Mouse (Mus musculus) limb, embryonic 15.5 days (tissue): ENCODE measurements around the gene Cdkl3. TPM values are rescaled to one million over a fixed set of nuclear protein-coding genes. Genes with fewer than 3 reads are reported as not detected.
"Not testable (repeated sequence)": the region's sequence is repeated elsewhere in the genome, so short reads cannot be mapped to it uniquely, and the experiment has no call there.

ENCODE experiments used
- ATAC-seq: fragments of 200-750 bp; cut with Nextera tagmentation; 2 replicates; pipeline ENCODE4 v1.8.0; 2017; ENCODE audit warnings: low read depth, moderate TSS enrichment; ENCODE audit not compliant: insufficient number of reproducible peaks, low FRiP score, low TSS enrichment
- H3K27ac ChIP-seq: fragments of 300-500 bp; sonication (generic); 2 replicates; pipeline ENCODE4 v1.5.1; 2015; ENCODE audit warnings: moderate library complexity, mild to moderate bottlenecking, inconsistent platforms
- H3K27me3 ChIP-seq: fragments of 300-500 bp; sonication (generic); 2 replicates; pipeline ENCODE4 v1.6.1; 2015; ENCODE audit warnings: inconsistent platforms
- H3K36me3 ChIP-seq: fragments of 300-500 bp; sonication (generic); 2 replicates; pipeline ENCODE4 v1.6.1; 2015; ENCODE audit warnings: inconsistent platforms
- H3K4me1 ChIP-seq: fragments of 300-500 bp; sonication (generic); 2 replicates; pipeline ENCODE4 v1.6.1; 2015; ENCODE audit warnings: inconsistent platforms
- H3K4me2 ChIP-seq: fragments of 300-500 bp; sonication (generic); 2 replicates; pipeline ENCODE4 v1.6.1; 2015; ENCODE audit warnings: mild to moderate bottlenecking, inconsistent platforms
- H3K4me3 ChIP-seq: fragments of 300-500 bp; sonication (generic); 2 replicates; pipeline ENCODE4 v1.5.1; 2015; ENCODE audit warnings: mild to moderate bottlenecking, inconsistent platforms
- H3K9ac ChIP-seq: fragments of 300-500 bp; sonication (generic); 2 replicates; pipeline ENCODE4 v1.6.1; 2015; ENCODE audit warnings: inconsistent platforms
- H3K9me3 ChIP-seq: fragments of 300-500 bp; sonication (generic); 2 replicates; pipeline ENCODE4 v1.6.1; 2016; ENCODE audit warnings: inconsistent platforms
- WGBS: fragments of 180-500 bp; shearing (Covaris S2); methylation state at CpG from one replicate; pipeline ENCODE4 v1.1.7; 2015; 5-methylcytosine and 5-hydroxymethylcytosine counted together
- polyA plus RNA-seq: library from polyadenylated mRNA; unstranded; fragments of >200 nt; fragmentation: Nextera tagmentation; extraction: Ambion mirVana; gene quantifications from 2 replicates; pipeline ENCODE4 v1.2.1, GENCODE M21; 2015

The Cdkl3 gene
- polyA plus RNA-seq, 1 experiment from 2014 or later: 10.2 TPM

DNA sequence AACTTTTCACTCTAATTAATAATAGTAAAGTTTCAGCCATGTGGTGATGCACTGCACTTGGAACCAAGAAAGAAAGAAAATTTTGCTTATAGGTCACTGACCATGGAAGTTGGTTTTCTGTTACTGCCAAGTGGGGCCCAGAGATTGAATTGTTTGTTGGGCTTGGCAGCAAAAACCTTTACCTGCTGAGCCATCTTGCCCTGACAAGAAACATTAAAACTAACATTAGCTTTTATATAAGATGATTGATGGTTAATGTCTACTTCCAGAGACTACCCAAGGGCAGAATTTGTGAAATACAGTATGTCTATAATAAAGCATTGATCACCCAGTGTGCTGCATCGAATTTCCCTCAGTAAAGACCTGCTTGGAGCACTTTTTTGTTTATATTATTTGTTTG lies 102.4 kb downstream of the Cdkl3 start:
- Histone ChIP-seq H3K27ac (no peak overlapping the region), H3K27me3 (no peaks in the 10 kb centered on the region), H3K36me3 (no peaks in the 10 kb centered on the region), H3K4me2 (no peak overlapping the region), H3K9ac (no peak overlapping the region), H3K9me3 (no peaks in the 10 kb centered on the region), H3K4me1 (peaks cover 6% of the 10 kb centered on the region), H3K4me3 (no peak overlapping the region)
- no peak for ATAC-seq
- WGBS: 90% methylated on average over 1 of the region's 1 CpGs

DNA sequence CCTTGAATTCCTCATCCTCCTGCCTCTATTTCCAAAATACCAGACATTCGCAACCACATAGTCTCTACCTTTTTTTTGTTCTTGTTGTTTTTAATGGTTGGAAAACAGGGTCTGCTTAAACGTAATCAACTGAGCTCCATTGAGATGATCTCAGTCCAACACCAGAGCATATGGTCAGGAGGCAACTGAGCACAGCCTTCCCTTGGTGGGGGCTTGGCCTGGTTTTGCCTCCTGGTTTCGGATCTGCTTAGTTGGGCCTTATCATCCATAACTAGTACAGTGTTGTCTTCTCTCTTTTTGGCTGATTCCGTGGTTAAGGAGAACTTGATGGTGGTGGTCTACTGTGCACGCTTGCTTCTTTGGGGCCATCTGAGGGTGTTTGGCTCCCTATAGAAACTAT lies 104.8 kb downstream of the Cdkl3 start:
- Histone ChIP-seq H3K4me3 (no peak overlapping the region), H3K9ac (no peak overlapping the region), H3K27ac (no peak overlapping the region), H3K4me1 (no peaks in the 10 kb centered on the region), H3K4me2 (no peak overlapping the region), H3K9me3 (no peaks in the 10 kb centered on the region), H3K27me3 (no peaks in the 10 kb centered on the region), H3K36me3 (peaks cover 4% of the 10 kb centered on the region; the same call in 1 of the 2 replicates)
- WGBS: 84% methylated on average over 5 of the region's 5 CpGs
- no peak for ATAC-seq

DNA sequence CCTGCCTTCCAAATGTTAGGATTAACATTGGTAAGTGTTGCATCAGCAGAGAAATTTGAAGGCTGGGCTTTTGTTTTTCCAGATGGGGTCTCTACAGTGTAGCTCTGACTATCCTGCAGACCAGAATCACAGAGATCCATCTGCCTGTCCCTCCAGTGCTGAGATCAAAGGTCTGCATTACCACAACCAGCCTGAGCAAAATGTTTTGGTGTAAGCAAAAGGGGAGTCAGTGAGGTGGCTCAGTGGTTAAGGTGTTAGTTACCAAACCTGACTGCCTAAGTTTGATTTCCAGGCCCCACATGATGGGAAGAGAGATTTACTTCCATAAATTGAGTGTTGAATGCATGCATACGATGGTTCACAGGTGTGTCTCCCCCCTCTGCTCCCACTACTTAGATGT lies 105.4 kb downstream of the Cdkl3 start:
- 81% methylated on average over 1 of the region's 1 CpGs for WGBS
- no peaks in the 10 kb centered on the region for H3K9me3 ChIP-seq
- no peak for ATAC-seq
- peaks cover 10% of the 10 kb centered on the region; the same call in 1 of the 2 replicates for H3K36me3 ChIP-seq
- H3K4me3 ChIP-seq: no peak overlapping the region
- no peaks in the 10 kb centered on the region for H3K4me1 ChIP-seq
- no peak overlapping the region for H3K4me2 ChIP-seq
- no peaks in the 10 kb centered on the region for H3K27me3 ChIP-seq
- no peak overlapping the region for H3K27ac ChIP-seq
- H3K9ac ChIP-seq: no peak overlapping the region

DNA sequence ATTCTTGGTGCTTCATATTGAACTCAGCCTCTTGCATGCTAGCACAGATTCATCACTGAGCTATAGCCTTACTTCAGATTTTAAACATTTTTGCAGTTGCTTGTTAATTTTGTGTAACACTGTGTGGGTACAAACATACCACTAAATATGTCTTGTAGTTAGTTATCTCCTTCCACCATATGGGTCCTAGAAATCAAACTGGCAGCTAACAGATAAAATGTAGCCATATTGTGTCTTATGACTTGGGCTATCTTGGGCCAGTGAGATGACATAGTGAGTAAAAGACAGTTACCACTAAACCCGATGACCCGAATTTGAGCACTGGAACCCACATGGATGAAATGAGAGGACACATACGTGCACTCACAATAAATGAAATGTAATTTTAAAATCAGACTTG lies 111.5 kb downstream of the Cdkl3 start:
- Histone ChIP-seq H3K36me3 (peaks cover 67% of the 10 kb centered on the region), H3K4me2 (no peak overlapping the region), H3K9ac (no peak overlapping the region), H3K27me3 (no peaks in the 10 kb centered on the region), H3K4me3 (no peak overlapping the region), H3K27ac (no peak overlapping the region), H3K4me1 (no peaks in the 10 kb centered on the region), H3K9me3 (0 out of 2 replicates have a peak, but pooled peaks cover 6% of the 10 kb centered on the region)
- 96% methylated on average over 3 of the region's 3 CpGs for WGBS
- ATAC-seq: no peak

DNA sequence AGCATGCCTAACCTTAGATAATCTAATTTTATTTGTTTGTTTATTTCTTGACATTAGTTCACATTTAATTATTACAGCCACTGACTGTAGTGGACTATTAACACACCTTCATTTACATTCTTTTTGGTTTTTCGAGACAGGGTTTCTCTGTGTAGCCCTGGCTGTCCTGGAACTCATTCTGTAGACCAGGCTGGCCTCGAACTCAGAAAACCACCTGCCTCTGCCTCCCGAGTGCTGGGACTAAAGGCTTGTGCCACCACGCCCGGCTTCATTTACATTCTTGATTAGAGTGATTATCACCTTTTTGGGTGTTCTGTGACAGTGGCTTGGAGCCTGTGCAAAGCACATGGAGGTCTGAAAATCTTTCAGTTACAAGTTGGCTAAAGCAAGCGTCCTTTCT lies 112.1 kb downstream of the Cdkl3 start:
- not testable (repeated sequence) for H3K4me1 ChIP-seq
- 92% methylated on average over 6 of the region's 6 CpGs for WGBS

DNA sequence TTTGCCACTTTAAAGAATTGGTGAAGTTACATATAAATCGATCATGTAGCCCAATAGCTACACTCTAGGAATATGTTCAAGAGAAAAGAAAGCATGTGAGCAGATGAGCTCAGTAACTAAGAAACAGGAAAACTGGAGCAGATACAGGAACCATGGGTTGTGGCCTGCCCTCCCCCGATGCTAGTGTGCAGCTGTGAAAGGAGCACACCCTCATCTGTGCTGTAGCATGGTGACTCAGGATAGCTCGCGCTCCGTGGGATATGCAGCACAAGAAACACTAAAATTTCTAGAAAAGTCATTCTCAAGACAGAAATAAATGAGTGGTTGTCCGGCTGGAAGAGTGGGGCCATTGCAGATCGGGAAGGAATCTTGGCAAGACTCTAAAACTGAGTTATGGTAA lies 113.1 kb downstream of the Cdkl3 start:
- Histone ChIP-seq H3K9ac (no peak overlapping the region), H3K27me3 (no peaks in the 10 kb centered on the region), H3K27ac (no peak overlapping the region), H3K36me3 (peaks cover 82% of the 10 kb centered on the region), H3K4me1 (no peaks in the 10 kb centered on the region), H3K9me3 (0 out of 2 replicates have a peak, but pooled peaks cover 6% of the 10 kb centered on the region), H3K4me2 (no peak overlapping the region), H3K4me3 (no peak overlapping the region)
- WGBS: 93% methylated on average over 7 of the region's 7 CpGs
- no peak for ATAC-seq

More for the DNA sequence above, 112.1 kb downstream of the Cdkl3 start:
- H3K9me3 ChIP-seq, H3K9ac ChIP-seq, H3K4me3 ChIP-seq, ATAC-seq, H3K4me2 ChIP-seq, H3K27me3 ChIP-seq, H3K27ac ChIP-seq: not testable (repeated sequence)
- H3K36me3 ChIP-seq: peaks cover 71% of the 10 kb centered on the region

DNA sequence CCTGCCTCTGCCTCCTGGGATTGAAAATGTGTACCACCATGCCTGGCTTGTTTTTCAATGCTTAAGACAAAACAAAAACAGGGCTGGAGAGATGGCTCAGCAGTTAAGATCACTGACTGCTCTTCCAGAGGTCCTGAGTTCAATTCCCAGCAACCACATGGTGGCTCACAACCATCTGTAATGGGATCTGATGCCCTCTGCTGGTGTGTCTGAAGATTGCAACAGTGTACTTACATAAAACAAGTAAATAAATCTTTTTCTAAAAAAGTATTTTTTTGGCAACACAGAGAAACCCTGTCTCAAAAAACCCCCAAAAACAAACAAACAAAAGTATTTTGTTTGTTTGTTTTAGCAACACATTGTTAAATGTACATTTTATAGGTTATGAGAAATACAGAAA lies 116.4 kb downstream of the Cdkl3 start:
- H3K36me3 ChIP-seq: peaks cover 90% of the 10 kb centered on the region
- not testable (repeated sequence) for H3K27ac ChIP-seq, H3K27me3 ChIP-seq, H3K9me3 ChIP-seq, H3K4me2 ChIP-seq, H3K4me1 ChIP-seq, H3K4me3 ChIP-seq, H3K9ac ChIP-seq, ATAC-seq

DNA sequence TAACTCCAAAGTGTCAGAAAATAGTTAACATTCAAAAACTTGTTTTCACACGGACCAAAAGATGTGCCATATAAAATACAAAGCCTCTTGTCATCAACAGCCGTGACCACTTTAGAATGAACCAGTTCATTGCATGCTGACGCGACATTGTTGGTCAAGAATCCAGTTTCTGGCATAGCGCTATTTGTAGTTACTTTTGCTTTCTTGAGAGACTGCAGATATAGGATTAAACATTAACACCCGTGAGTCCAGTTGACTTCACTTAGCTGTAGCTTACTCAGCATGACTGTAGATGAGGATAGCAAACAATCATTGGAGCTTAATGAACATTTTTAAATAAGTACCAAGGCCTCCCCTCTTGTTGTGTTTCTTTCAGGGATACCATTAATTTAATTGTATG lies 118.0 kb downstream of the Cdkl3 start:
- Histone ChIP-seq H3K9me3 (0 out of 2 replicates have a peak, but pooled peaks cover 6% of the 10 kb centered on the region), H3K27me3 (no peaks in the 10 kb centered on the region), H3K4me2 (no peak overlapping the region), H3K27ac (no peak overlapping the region), H3K9ac (no peak overlapping the region), H3K4me1 (no peaks in the 10 kb centered on the region), H3K4me3 (no peak overlapping the region), H3K36me3 (peaks cover 78% of the 10 kb centered on the region)
- WGBS: 93% methylated on average over 6 of the region's 6 CpGs
- ATAC-seq: no peak

DNA sequence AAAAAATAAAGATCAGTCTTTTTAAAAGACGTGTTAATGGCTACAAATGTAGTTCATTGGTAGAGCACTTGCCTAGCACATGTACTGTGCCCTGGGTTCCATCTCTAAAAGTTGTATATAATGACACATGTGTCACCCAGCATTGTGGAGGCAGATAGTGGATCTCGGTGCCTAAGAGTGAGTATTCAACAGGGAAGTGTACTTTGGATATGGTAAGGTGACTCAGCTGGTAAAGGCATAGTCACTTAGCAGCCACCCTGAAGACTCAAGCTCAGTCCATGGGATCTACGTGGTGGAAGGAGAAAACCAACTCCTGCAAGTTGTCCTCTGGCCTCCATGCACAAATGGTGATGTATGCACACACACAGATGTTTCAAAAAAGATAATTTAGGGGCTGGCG lies 120.4 kb downstream of the Cdkl3 start:
- Histone ChIP-seq H3K9ac (no peak overlapping the region), H3K4me2 (no peak overlapping the region), H3K27ac (no peak overlapping the region), H3K4me3 (no peak overlapping the region), H3K27me3 (no peaks in the 10 kb centered on the region), H3K36me3 (peaks cover 54% of the 10 kb centered on the region), H3K9me3 (0 out of 2 replicates have a peak, but pooled peaks cover 6% of the 10 kb centered on the region), H3K4me1 (no peaks in the 10 kb centered on the region)
- 84% methylated on average over 4 of the region's 4 CpGs for WGBS
- ATAC-seq: no peak

DNA sequence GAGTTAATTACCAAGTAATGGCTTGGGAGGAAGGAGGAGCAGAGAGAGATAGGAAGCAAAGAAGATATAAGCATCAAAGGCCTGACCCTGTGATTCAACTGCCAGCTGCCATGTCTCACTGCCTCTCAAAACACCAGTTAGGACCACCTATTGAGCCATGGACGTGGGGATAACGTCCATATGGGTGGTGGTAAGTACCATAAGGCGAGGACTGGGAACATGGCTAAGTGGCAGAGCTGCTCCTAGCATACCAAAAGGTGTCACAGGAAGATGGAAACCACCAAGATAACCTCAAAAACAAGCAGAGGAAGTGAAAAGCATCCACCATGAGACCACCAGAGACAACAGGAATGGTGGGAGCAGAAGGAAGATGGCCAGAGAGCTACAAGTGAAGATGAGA lies 123.1 kb downstream of the Cdkl3 start:
- WGBS: 70% methylated on average over 3 of the region's 3 CpGs
- H3K27ac ChIP-seq: no peak overlapping the region

DNA sequence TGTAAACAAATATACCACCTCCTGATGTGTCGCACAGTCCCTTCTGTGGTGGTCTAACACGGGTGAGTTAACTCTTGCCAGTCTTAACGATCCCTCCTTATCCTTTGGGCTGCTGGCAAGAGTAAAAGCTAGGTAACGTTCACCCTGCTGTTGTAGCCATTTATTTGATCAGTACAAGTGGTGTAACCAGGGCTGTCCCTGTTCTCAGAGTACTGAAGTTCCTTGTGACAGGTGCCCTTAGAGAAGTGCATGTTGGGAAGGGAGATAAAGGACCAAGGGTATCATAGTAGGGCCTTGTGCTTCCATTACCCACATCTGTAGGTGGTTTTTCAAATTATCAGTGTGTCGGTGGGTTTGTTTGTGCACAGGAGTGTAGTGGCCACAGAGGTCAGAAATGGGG lies 123.7 kb downstream of the Cdkl3 start:
- 0 out of 2 replicates have a peak, but pooled peaks cover 3% of the 10 kb centered on the region for H3K4me1 ChIP-seq
- H3K4me3 ChIP-seq: no peak overlapping the region
- H3K9ac ChIP-seq: no peak overlapping the region
- H3K27ac ChIP-seq: no peak overlapping the region
- H3K27me3 ChIP-seq: no peaks in the 10 kb centered on the region
- peaks cover 24% of the 10 kb centered on the region for H3K36me3 ChIP-seq
- no peak overlapping the region for H3K4me2 ChIP-seq
- 63% methylated on average over 5 of the region's 5 CpGs for WGBS
- H3K9me3 ChIP-seq: no peaks in the 10 kb centered on the region
- ATAC-seq: no peak

More for the DNA sequence above, 123.1 kb downstream of the Cdkl3 start:
- peaks cover 29% of the 10 kb centered on the region for H3K36me3 ChIP-seq
- no peak overlapping the region for H3K4me2 ChIP-seq
- no peaks in the 10 kb centered on the region for H3K9me3 ChIP-seq
- no peaks in the 10 kb centered on the region for H3K27me3 ChIP-seq
- no peak overlapping the region for H3K4me3 ChIP-seq
- H3K9ac ChIP-seq: no peak overlapping the region
- 0 out of 2 replicates have a peak, but pooled peaks cover 3% of the 10 kb centered on the region for H3K4me1 ChIP-seq
- ATAC-seq: no peak

DNA sequence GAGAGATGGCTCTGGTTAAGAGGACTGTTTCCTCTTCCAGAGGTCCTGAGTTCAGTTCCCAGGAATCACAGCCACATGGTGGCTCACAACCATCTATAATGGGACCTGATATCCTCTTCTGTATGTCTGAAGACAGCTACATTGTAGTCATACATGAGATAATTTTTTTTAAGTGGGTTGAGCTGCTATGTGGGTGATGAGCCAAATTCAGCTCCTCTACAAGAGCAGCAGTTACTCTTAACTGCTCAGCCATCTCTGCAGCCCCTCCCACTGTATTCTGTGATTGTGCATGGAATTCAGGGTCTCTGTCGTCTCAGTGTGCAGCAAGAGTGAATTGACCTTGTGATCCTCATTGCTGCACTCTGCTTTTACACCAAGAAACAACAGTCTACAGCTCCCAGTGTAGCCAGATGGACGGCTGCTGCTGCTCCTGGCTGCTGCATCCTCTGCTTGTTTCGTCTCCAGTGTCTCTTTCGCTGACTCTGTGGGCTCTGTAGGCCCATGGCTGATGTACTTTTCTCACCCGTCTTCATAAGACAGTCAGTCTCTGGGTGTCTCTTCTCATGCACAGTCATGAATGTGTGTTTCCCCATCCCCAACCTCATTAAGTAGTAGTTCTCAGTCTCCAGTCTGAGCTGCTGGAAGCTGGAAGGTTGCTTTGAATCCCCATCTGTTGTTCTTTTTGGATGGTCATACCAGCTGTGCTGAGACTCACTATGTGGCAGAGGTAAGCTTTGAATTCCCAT lies 124.5 kb downstream of the Cdkl3 start:
- peaks cover 18% of the 10 kb centered on the region for H3K36me3 ChIP-seq
- no peak overlapping the region for H3K4me3 ChIP-seq
- no peaks in the 10 kb centered on the region for H3K27me3 ChIP-seq
- no peak overlapping the region for H3K9ac ChIP-seq
- H3K4me2 ChIP-seq: no peak overlapping the region
- 0 out of 2 replicates have a peak, but pooled peaks cover 3% of the 10 kb centered on the region for H3K4me1 ChIP-seq
- WGBS: 69% methylated on average over 5 of the region's 5 CpGs
- no peak overlapping the region for H3K27ac ChIP-seq
- no peak for ATAC-seq
- no peaks in the 10 kb centered on the region for H3K9me3 ChIP-seq
